Mouse (Mus musculus) olfactory bulb, adult 2 months (tissue): ENCODE results near the gene Mlxip.

Experiments
- CTCF ChIP-seq: fragments of 200-500 bp; IDR thresholded peaks from 2 replicates; pipeline ENCODE4 v1.5.1; 2012; ENCODE audit warnings: low read depth, mild to moderate bottlenecking, low read length, moderate library complexity; ENCODE audit not compliant: insufficient read depth
- POLR2A ChIP-seq: fragments of 200-500 bp; IDR thresholded peaks from 2 replicates; pipeline ENCODE4 v1.6.1; 2012; ENCODE audit warnings: mild to moderate bottlenecking, low read depth, low read length, moderate library complexity; ENCODE audit not compliant: insufficient read depth

DNA sequence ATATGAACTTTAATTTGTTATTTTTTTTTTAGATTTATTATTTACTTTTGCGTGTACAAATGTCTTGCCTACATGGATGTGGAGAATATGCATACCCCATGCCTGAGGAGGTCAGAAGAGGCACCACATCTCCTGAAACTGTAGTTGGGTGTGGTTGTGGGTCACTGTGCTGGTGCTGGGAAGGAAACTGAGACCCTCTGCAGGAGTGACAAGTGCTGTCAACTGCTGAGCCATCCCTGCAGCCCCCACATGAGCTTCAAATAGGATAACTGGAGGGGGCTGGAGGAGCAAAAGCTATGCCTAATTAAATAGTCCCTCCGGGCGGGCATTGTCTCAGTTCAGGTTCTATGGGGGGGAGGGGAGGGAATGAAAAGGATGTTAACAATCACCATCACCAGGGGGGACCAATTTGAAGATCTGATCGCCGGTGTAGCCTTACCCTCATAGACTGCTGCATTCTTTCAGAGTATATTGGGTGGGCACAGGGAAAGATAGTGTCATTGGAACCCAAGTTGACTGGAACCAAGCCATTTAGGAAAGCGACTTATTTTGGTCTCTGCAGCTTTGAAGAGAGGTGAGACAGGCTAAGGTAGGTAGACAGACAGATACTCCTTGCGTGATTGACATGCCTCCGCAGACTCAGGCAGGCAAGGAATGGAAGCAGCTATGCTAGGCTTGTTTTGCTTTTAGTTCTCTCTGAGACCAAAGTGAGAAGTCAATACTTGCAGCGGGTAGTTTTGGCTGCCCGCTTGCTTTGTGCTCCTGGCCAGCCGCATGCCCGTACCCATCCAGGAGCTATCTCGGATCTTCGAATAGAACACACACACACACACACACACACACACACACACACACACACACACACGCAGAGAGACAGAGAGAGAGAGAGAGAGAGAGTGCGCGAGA, 3.8 kb upstream of the Mlxip start:
- TF ChIP-seq CTCF: no peak
- no peak for TF ChIP-seq POLR2A
